Mouse (Mus musculus): Measurements from ENCODE around the gene Cars.

DNA sequence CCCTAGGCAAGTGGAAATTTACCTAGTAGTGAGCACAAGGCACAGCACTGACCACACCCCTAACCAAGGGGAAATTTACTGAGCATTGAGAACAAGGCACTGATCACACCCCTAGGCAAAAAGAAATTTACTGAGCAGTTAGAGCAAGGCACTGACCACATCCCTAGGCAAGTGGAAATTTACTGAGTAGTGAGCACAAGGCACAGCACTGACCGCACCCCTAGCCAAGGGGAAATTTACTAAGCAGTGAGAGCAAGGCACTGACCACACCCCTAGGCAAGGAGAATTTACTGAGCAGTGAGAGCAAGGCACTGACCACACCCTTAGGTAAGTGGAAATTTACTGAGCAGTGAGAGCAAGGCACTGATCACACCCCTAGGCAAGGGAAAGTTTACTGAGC lies 36.8 kb upstream of the Cars start:
- TF ChIP-seq POLR2A (IDR thresholded peaks at IDR 0.05; ENCODE audit: insufficient read depth, low read length) (no peak), CTCF (IDR thresholded peaks at IDR 0.05; ENCODE audit: low read depth, low read length) (no peak), EP300 (IDR thresholded peaks at IDR 0.05; ENCODE audit: insufficient read depth, low read depth, low read length) (no peak)

Data from ES-Bruce4 (cell line).